Mouse (Mus musculus): ENCODE results near the gene Cox8c. TPM values are rescaled to one million over a fixed set of nuclear protein-coding genes. Genes with fewer than 3 reads are reported as not detected.
A peak's percentile ranks its signal among the peaks of the same experiment; 100 is the strongest.

Cox8c gene
- not detected in 2 replicates for polyA plus RNA-seq (2012; ENCODE audit: insufficient read depth, insufficient read length, low replicate concordance, missing spikeins)

GRCm38 (mm10) chr12:102899091-102899490 is at the start of gene Cox8c:
TSS of gene Cox8c (plus strand) at chr12:102899316.
- TF ChIP-seq CTCF (IDR thresholded peaks at IDR 0.05; ENCODE audit: insufficient read depth, low read depth, low read length) (no peak), POLR2A (IDR thresholded peaks at IDR 0.05; ENCODE audit: insufficient read depth, low read depth, low read length) (no peak)
- H3K27ac ChIP-seq (ENCODE audit: insufficient read depth, low read depth, low read length): no peak within 1 kb of the TSS
- 95% methylated on average over 17 of the region's 17 CpGs for WGBS
- no peak within 1 kb of the TSS for H3K4me3 ChIP-seq (ENCODE audit: insufficient read depth, low read depth, low read length)
- no peaks in the 10 kb centered on the region for H3K4me1 ChIP-seq (ENCODE audit: control insufficient read depth, insufficient read depth, low read length)

- H3K4me1 ChIP-seq (ENCODE audit: control insufficient read depth, insufficient read depth, low read length): no peaks in the 10 kb centered on the region
- no peak for TF ChIP-seq POLR2A (IDR thresholded peaks at IDR 0.05; ENCODE audit: insufficient read depth, low read depth, low read length)
- no peak for TF ChIP-seq CTCF (IDR thresholded peaks at IDR 0.05; ENCODE audit: insufficient read depth, low read depth, low read length)
- no peak overlapping the region for H3K4me3 ChIP-seq (ENCODE audit: insufficient read depth, low read depth, low read length)
- H3K27ac ChIP-seq (ENCODE audit: insufficient read depth, low read depth, low read length): no peak overlapping the region
Measured at GRCm38 (mm10) chr12:102860806-102861205, 38.3 kb upstream of the Cox8c start.

- 97% methylated on average over 2 of the region's 2 CpGs for WGBS
- H3K27ac ChIP-seq (ENCODE audit: insufficient read depth, low read depth, low read length): no peak overlapping the region
- no peaks in the 10 kb centered on the region for H3K4me1 ChIP-seq (ENCODE audit: control insufficient read depth, insufficient read depth, low read length)
- no peak overlapping the region for H3K4me3 ChIP-seq (ENCODE audit: insufficient read depth, low read depth, low read length)
- TF ChIP-seq POLR2A (IDR thresholded peaks at IDR 0.05; ENCODE audit: insufficient read depth, low read depth, low read length) (no peak), CTCF (IDR thresholded peaks at IDR 0.05; ENCODE audit: insufficient read depth, low read depth, low read length) (no peak)
Measured at GRCm38 (mm10) chr12:102869802-102870201, 29.3 kb upstream of the Cox8c start.

DNA sequence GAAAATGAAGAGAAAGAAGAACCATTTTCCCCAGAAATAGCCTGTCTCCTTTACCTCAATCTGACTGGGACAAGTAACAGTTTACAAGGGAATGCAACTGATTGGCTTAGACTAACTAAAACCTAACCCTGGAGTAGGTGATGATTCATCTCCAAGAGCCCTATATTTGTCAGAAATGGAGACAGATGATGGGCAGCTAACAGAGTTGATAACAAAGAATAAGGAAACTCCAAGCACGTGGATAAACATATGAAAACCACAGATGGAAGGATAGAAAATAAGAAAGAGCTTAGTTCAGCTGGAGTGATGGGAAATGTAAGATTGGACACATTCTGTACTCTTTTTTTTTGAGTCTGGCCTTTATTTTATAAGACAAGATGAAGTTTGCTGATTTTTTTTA is 28.6 kb upstream of the Cox8c start:
- no peak for TF ChIP-seq CTCF (IDR thresholded peaks at IDR 0.05; ENCODE audit: insufficient read depth, low read depth, low read length)
- no peak for TF ChIP-seq POLR2A (IDR thresholded peaks at IDR 0.05; ENCODE audit: insufficient read depth, low read depth, low read length)
- Histone ChIP-seq H3K27ac (ENCODE audit: insufficient read depth, low read depth, low read length) (no peak overlapping the region), H3K4me1 (ENCODE audit: control insufficient read depth, insufficient read depth, low read length) (no peaks in the 10 kb centered on the region), H3K4me3 (ENCODE audit: insufficient read depth, low read depth, low read length) (no peak overlapping the region)
- 81% methylated on average over 1 of the region's 1 CpGs for WGBS

GRCm38 (mm10) chr12:102877301-102878030 is 21.6 kb upstream of the Cox8c start:
- peaks cover 3% of the 10 kb centered on the region for H3K4me1 ChIP-seq (ENCODE audit: control insufficient read depth, insufficient read depth, low read length)
- 2% methylated on average over 67 of the region's 70 CpGs for WGBS
- peak overlapping the region; percentile 100 for H3K4me3 ChIP-seq (ENCODE audit: insufficient read depth, low read depth, low read length)
- TF ChIP-seq POLR2A (IDR thresholded peaks at IDR 0.05; ENCODE audit: insufficient read depth, low read depth, low read length) (no peak), CTCF (IDR thresholded peaks at IDR 0.05; ENCODE audit: insufficient read depth, low read depth, low read length) (no peak)
- peak overlapping the region; percentile 87; the same call in 1 of the 2 replicates for H3K27ac ChIP-seq (ENCODE audit: insufficient read depth, low read depth, low read length)

DNA sequence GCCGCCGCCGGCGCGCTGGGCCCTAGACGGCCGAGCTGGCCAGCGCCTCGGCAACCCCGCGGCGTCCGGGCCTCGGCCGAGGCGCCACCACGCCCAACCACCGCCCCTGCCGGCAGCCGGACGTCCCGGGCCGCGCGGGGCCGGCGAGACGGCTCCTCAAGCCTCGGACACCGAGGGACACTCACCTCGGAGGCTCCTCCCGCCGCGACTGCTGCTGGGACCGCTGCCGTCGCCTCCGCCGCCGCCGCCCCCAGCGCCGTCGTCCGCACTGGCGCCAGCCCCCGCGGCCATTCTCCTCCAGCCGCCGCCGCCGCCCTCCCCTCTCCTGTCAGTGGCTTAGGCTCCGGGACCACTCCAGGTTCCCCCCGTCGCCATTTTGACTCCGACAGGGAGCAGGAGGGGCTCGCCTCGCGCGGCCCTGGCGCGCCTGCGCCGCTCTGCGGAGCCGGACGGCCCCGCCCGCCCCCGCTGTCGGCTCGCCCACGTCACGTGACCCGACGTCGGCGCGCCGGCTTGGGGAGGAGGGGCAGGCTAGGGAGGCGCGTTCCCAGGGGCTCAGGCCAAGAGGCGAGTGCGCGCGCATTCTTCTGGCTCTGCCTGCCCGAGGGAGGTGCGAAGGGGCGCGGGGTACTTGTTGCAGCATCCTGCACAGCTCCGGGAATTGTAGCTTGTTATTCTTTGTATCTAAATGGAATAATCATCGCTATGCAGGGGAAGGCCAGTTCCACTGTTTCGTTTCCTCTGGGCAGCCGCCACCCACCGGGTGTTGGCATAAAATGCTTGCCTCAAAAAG is 20.9 kb upstream of the Cox8c start, which contains the start of gene Btbd7:
Gene Btbd7, minus strand, starts transcription at position 441 of the 793 bp plus-strand sequence.
- Histone ChIP-seq H3K4me1 (ENCODE audit: control insufficient read depth, insufficient read depth, low read length) (peaks cover 3% of the 10 kb centered on the region), H3K4me3 (ENCODE audit: insufficient read depth, low read depth, low read length) (peak within 1 kb of the TSS; percentile 100), H3K27ac (ENCODE audit: insufficient read depth, low read depth, low read length) (peak within 1 kb of the TSS; percentile 92)
- peak; percentile 59 for TF ChIP-seq POLR2A (IDR thresholded peaks at IDR 0.05; ENCODE audit: insufficient read depth, low read depth, low read length)
- TF ChIP-seq CTCF (IDR thresholded peaks at IDR 0.05; ENCODE audit: insufficient read depth, low read depth, low read length): no peak
- WGBS: under 1% methylated on average over 89 of the region's 95 CpGs

- no peak for TF ChIP-seq POLR2A (IDR thresholded peaks at IDR 0.05; ENCODE audit: insufficient read depth, low read depth, low read length)
- no peak for TF ChIP-seq CTCF (IDR thresholded peaks at IDR 0.05; ENCODE audit: insufficient read depth, low read depth, low read length)
- Histone ChIP-seq H3K4me1 (ENCODE audit: control insufficient read depth, insufficient read depth, low read length) (peaks cover 3% of the 10 kb centered on the region), H3K27ac (ENCODE audit: insufficient read depth, low read depth, low read length) (peak overlapping the region; percentile 92; the same call in 1 of the 2 replicates), H3K4me3 (ENCODE audit: insufficient read depth, low read depth, low read length) (peak overlapping the region; percentile 100)
- WGBS: 11% methylated on average over 7 of the region's 7 CpGs
Measured at GRCm38 (mm10) chr12:102878901-102879300, 20.2 kb upstream of the Cox8c start.

DNA sequence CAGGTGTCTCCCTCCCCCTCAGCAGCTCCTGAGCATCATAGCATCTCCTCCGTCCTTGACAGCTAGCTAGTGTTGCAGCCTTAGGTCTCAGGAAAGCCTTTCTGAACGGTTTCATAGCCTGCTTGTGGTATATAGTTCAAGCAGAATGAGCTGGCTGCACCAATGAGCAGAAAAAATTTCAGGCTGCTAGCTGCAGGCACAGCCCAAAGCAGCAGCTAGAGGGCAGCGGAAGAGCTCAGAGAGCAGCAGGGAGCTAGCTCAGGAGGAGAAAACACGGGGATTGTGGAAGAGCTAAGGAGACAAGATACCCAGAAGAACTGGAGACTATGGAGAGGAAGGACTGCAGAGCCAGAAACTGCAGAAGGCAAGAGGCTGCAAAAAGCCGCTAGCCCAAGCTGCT is 13.4 kb upstream of the Cox8c start:
- 13% methylated on average over 5 of the region's 5 CpGs for WGBS
- TF ChIP-seq CTCF (IDR thresholded peaks at IDR 0.05; ENCODE audit: insufficient read depth, low read depth, low read length) (peak; percentile 79), POLR2A (IDR thresholded peaks at IDR 0.05; ENCODE audit: insufficient read depth, low read depth, low read length) (no peak)
- Histone ChIP-seq H3K4me3 (ENCODE audit: insufficient read depth, low read depth, low read length) (no peak overlapping the region), H3K4me1 (ENCODE audit: control insufficient read depth, insufficient read depth, low read length) (peaks cover 8% of the 10 kb centered on the region), H3K27ac (ENCODE audit: insufficient read depth, low read depth, low read length) (no peak overlapping the region)

DNA sequence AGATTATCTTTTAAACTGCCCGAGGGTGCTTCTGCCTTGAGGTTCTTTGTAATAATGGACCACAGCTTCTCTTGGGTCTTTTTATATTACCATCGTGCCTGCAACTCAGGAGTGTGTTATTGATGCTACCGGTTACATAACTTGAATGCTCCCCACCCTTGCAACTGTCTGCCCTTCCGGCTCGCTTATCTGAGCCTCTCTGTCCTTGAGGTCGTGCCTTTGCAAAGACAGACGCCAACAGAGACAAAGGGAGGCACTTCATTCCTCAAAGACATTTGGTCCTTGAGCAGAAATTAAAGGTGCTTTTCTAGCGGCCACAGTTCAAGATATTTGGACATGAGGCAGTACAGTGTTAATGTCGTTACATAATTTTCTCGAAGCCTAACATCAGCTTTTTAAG is 11.8 kb upstream of the Cox8c start:
- peaks cover 8% of the 10 kb centered on the region for H3K4me1 ChIP-seq (ENCODE audit: control insufficient read depth, insufficient read depth, low read length)
- 70% methylated on average over 10 of the region's 10 CpGs for WGBS

More for the DNA sequence above, 11.8 kb upstream of the Cox8c start:
- no peak overlapping the region for H3K4me3 ChIP-seq (ENCODE audit: insufficient read depth, low read depth, low read length)
- H3K27ac ChIP-seq (ENCODE audit: insufficient read depth, low read depth, low read length): no peak overlapping the region
- TF ChIP-seq CTCF (IDR thresholded peaks at IDR 0.05; ENCODE audit: insufficient read depth, low read depth, low read length): no peak
- no peak for TF ChIP-seq POLR2A (IDR thresholded peaks at IDR 0.05; ENCODE audit: insufficient read depth, low read depth, low read length)

Data from olfactory bulb, adult 2 months (tissue).